Mouse (Mus musculus): Measurements from ENCODE around the gene Lck.
A peak's percentile ranks its signal among the peaks of the same experiment; 100 is the strongest.

The Lck gene

DNA sequence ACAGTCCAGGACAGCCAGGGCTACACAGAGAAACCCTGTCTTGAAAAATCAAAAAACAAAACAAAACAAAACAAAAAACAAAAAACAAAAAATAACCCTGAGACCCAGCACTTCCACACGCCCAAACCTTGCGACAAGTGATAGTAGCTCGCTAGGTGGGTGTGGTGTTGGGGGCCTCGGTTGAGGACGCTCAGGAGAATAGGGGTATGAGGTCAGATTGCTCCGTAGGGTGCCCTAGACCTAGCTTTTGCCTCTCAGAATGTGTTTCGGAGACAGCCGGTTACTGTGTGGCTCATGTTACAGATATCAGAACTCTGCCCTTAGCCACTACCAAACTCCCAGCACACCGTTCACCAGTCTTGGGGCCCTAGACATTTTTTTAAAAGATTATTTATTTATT, 12.3 kb upstream of the Lck start:
- DNase-seq (ENCODE audit: low read depth, low spot score): no peak

DNA sequence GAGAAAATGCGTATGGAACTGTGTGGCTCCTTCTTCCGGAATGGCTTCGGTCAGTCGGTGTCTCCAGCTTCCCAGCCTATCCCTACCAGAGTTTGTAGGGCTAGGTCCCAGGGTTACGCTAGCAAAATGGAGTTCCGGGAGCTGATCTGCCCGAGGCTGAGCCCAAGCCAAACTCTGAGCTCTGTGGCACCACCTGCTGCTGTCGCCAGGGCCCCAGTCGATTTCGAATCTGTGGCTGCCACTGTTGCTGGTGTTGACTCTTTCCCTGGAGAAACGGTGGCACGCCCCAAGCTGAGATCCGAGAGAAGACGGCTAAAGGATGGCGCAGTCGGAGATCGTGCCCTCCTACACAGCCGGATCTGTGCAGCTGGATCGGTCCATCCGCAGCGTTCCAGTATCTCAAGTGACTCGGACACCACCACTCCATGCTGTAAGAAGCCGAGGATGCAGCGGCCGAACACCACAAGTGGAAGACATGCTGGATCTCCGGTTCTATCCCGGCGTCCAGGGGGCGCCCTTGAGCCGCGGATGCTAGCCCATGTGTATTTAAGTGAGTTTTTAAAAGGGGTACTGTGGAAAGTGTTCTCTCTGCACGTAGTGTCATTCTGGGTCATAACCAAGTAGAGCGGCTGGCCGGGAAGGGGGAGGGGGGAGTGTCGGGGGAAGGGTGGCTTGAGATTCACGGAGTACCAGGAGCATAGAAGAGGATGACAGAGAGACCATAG, 11.6 kb upstream of the Lck start:
- peak; percentile 77 for DNase-seq (ENCODE audit: low read depth, low spot score)

DNA sequence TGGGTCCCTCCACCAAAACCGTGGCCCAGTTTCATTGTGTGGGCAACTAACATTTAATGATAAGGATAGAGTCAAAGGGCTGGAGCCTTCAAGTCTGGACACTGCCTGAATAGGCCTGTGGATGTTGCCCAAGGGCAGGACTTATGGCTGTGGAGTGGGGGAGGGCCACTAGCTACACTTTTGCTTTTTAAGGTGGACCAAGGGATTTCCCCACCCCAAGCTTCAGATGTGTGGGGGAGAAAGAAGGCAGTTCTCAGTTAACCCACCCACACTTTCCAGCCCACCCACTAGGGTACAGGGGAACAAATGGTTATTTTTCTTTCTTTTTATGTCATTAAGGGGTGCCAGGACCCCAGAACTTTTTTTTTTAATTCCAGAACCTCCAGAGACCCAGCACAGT, 10.9 kb upstream of the Lck start:
- DNase-seq (ENCODE audit: low read depth, low spot score): no peak

GRCm38 (mm10) chr4:129582251-129582650, 8.8 kb upstream of the Lck start:
- no peak for DNase-seq (ENCODE audit: low read depth, low spot score)

- DNase-seq (ENCODE audit: low read depth, low spot score): peak; percentile 79
Measured at GRCm38 (mm10) chr4:129580347-129580746, 6.9 kb upstream of the Lck start.

DNA sequence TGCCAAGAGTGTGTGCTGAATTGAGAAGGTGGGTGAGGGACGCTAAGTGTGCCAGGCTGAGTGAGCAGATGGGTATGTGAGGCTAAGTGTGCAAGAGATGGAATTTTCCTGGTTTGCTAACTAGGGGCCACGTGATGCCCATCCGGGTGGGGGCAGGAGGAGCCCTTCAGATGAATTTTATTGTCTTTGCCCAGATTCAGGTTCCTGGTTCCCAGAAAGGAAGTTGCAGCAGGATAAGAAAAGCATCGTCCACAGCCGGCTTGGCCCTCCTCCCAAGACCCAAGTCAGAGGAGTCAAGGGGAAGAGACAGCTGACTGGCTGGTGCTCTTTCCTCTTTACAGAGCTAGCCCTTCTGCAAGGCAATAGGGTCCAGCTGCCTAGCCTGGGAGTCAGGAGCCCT, 5.0 kb upstream of the Lck start, which contains the start of gene Fam167b:
Gene Fam167b, minus strand, starts transcription at position 84 of the 400 bp plus-strand sequence.
- peak; percentile 28 for DNase-seq (ENCODE audit: low read depth, low spot score)

- no peak for DNase-seq (ENCODE audit: low read depth, low spot score)
Measured at GRCm38 (mm10) chr4:129577688-129578087, 4.2 kb upstream of the Lck start.

- peak; percentile 56 for DNase-seq (ENCODE audit: low read depth, low spot score)
Measured at GRCm38 (mm10) chr4:129576863-129577491, 3.5 kb upstream of the Lck start.

DNA sequence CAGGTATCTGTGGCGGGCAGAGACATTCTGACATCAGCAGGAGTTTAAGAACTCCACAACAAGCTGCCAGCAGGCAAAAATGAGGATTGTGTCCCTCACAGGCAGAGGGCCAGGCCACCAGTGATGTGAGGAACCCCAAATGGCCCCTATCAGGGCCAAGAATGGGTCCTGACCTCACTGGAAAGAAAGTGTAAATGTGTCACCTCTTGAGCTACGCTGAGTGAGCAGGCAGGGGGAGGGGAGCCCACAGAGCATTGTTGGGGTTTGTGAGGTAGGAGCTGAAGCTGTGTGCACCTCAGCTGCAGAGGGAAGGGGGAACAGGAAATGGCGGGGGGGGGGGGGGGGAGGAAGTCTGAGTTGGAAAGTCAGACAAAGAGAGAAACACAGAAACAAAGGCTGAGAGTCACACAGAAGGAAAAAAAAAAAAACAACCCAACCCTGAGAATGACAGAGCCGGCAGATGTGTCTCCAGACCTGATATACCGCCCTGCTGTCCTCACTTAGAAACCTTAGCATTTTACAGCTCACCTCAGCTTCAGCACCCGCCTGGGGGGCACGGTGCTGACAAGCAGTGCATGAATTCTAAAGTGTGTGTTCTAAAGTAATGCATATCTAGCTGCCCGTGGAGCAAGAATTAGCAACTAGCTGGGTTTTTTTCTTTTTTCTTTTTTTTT, 1.9 kb upstream of the Lck start:
- DNase-seq (ENCODE audit: low read depth, low spot score): peak; percentile 24

DNA sequence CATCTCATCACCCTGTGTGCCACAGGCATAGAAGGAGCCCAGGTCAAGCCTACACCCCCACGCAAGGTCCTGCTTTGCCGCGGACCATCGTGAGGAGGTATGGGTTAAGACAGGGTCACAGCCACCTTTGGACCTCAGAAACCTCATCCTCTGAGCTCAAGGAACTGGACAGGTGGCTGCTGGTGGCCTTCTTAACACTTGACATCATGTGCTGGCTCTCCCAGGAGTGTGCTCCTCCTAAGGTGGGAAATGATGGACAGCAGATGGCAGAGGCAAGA, 409 bp downstream of the Lck start:
- DNase-seq (ENCODE audit: low read depth, low spot score): no peak

DNA sequence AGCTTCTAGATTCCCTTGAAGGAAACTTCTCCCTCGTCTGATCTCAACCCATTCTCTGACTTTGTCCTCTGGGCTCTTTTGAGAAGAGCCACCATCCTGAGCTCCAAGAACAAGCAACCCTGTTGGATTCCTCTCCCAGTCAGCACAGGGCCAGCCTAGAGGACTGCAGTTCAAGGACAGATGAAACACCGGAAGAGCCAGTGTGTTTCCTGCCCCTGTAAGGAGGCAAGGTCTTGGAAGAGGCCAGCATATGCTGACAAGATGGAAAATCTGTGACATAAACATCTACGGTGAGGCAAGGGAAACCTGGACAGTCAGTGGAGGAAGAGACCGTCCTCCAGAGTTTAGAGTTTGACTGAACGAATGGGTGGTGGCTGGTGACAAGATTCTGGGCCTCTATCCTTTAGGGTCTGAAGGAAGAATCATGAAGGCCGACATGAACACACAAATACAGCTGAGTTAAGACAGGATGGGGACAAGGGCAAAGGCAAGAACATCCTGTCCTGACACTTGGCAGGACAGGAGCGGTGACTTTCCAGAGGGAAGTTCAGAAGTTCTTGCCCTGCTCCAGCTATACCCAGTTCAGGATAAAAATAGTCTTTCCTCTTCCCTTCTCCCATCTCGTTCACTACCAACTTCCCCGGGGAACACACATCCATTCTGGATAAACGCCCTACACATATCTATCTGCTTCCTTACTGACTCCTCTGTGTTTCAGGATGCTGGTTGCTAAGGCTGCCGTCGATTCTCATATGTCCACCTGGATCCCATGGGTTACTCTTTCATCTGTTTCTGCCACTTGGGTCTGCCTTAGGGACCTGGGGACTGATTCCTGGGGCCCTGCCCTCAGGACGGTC, 977 bp downstream of the Lck start:
- DNase-seq (ENCODE audit: low read depth, low spot score): no peak

DNA sequence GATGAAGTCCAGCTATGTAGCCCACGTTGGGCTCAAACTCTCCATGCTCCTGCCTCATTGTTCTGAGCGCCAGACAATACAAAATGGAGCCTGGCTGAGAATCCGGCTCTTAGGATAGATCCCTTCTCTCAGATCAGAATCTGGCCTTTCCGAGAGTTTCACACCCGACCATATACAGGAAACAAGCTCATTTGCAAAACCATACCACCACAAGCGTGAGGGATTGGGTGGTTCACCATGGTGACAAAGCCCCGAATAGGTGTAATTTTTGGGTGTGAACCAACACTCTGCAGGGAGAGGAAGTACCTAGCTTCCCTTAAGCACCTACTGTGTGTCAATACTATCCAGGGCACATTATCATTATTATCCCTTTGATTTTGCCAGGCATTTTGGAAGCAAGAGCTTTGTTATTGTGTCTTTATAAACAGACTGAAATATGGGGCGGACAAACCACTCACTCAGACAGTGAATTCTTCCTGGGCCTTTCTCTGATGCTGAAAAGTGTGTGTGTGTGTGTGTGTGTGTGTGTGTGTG, 1.8 kb downstream of the Lck start:
- DNase-seq (ENCODE audit: low read depth, low spot score): no peak

GRCm38 (mm10) chr4:129570028-129570427, 3.4 kb downstream of the Lck start:
- DNase-seq (ENCODE audit: low read depth, low spot score): no peak

DNA sequence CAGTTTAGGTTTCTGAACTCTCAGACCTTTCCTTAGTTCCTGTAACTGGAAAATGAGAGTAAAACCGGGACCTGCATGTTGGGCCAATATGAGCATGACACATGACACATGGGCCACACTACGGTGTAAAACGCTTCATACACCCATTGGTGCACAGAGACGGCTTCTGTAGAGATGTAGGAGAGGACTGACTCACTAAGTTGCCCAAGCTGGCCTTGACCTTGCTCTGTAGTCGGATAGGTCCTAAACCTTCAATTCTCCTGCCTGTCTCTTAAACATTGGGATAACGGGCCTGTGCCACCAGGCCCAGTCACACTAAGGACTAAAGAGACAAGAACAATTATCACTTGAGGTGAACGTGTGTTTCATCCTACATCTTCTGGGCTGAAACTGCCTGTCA, 5.1 kb downstream of the Lck start:
- no peak for DNase-seq (ENCODE audit: low read depth, low spot score)

- DNase-seq (ENCODE audit: low read depth, low spot score): no peak
Measured at GRCm38 (mm10) chr4:129565139-129565538, 8.3 kb downstream of the Lck start.

- no peak for DNase-seq (ENCODE audit: low read depth, low spot score)
Measured at GRCm38 (mm10) chr4:129563718-129564117, 9.7 kb downstream of the Lck start.

- DNase-seq (ENCODE audit: low read depth, low spot score): no peak
Measured at GRCm38 (mm10) chr4:129561184-129561583, 12.3 kb downstream of the Lck start.

- DNase-seq (ENCODE audit: low read depth, low spot score): no peak
Measured at GRCm38 (mm10) chr4:129558321-129558955, 15.0 kb downstream of the Lck start.

DNA sequence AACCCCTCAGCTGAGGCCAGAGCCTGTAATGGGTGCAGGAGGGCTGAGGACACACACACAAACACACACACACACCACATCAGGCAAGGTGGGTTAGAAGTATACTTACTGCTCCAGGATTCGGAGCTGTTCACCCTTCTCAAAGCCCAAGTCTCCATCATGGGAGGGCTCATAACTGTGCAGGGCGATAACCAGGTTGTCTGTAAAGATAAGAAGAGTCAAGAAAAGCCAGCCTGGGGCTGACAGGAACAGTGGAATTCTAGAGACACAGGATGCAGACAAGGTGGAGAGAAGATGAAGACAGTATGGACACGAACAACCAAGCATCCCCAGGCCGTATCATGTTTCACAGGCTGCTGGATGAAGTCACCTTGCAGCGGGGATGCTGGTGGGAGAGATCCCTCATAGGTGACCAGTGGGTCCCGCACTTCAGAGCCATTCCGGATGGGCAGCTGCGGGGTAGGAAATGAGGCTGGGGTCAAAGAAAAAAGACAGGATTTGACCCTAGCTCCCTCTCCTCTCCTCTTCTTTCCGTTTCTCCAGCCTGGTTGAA, 16.1 kb downstream of the Lck start:
- no peak for DNase-seq (ENCODE audit: low read depth, low spot score)

- DNase-seq (ENCODE audit: low read depth, low spot score): peak; percentile 91
Measured at GRCm38 (mm10) chr4:129556532-129557223, 16.8 kb downstream of the Lck start.

Measured in brain, adult 2 months (tissue).